Mouse (Mus musculus) forebrain, postnatal 0 days (tissue): ENCODE data around the gene Fkbp7. TPM values are rescaled to one million over a fixed set of nuclear protein-coding genes. Genes with fewer than 3 reads are reported as not detected.
"Not testable (repeated sequence)": the region's sequence is repeated elsewhere in the genome, so short reads cannot be mapped to it uniquely, and the experiment has no call there.

Experiments used
- ATAC-seq: fragments of 200-750 bp; cut with Nextera tagmentation; 2 replicates; pipeline ENCODE4 v1.8.0; 2017; ENCODE audit warnings: mild to moderate bottlenecking, moderate library complexity
- DNase-seq: peaks from one replicate; pipeline ENCODE4 v3.0.0-alpha.2; 2015
- H3K27ac ChIP-seq: fragments of 300-500 bp; sonication (generic); 2 replicates; pipeline ENCODE4 v1.5.1; 2014; ENCODE audit warnings: low read depth, mild to moderate bottlenecking, antibody characterized with exemption, low read length, moderate library complexity, mixed read lengths
- H3K27me3 ChIP-seq: fragments of 300-500 bp; sonication (generic); 2 replicates; pipeline ENCODE4 v1.6.1; 2014; ENCODE audit warnings: mild to moderate bottlenecking, low read length, mixed read lengths; ENCODE audit not compliant: insufficient read depth
- H3K36me3 ChIP-seq: fragments of 300-500 bp; sonication (generic); 2 replicates; pipeline ENCODE4 v1.6.1; 2014; ENCODE audit warnings: mild to moderate bottlenecking, moderate library complexity; ENCODE audit not compliant: insufficient read depth
- H3K4me1 ChIP-seq: fragments of 300-500 bp; sonication (generic); 2 replicates; pipeline ENCODE4 v1.6.1; 2014; ENCODE audit warnings: antibody characterized with exemption; ENCODE audit not compliant: insufficient read depth
- H3K4me2 ChIP-seq: fragments of 300-500 bp; sonication (generic); 2 replicates; pipeline ENCODE4 v1.6.1; 2014; ENCODE audit warnings: low read depth, mild to moderate bottlenecking, moderate library complexity
- H3K4me3 ChIP-seq: fragments of 300-500 bp; sonication (generic); 2 replicates; pipeline ENCODE4 v1.5.1; 2014; ENCODE audit warnings: low read depth, low read length, mixed read lengths
- H3K9ac ChIP-seq: fragments of 300-500 bp; sonication (generic); 2 replicates; pipeline ENCODE4 v1.6.1; 2014; ENCODE audit warnings: mild to moderate bottlenecking
- H3K9me3 ChIP-seq: fragments of 300-500 bp; sonication (generic); 2 replicates; pipeline ENCODE4 v1.6.1; 2016; ENCODE audit warnings: low read length
- CTCF ChIP-seq: sonication (generic); IDR thresholded peaks from 2 replicates; pipeline ENCODE4 v1.5.1; 2016; ENCODE audit warnings: antibody characterized with exemption, control low read depth, low read depth
- WGBS: fragments of 180-500 bp; shearing (Covaris S2); extraction: QIAGEN DNeasy Blood & Tissue Kit; methylation state at CpG from one replicate; pipeline ENCODE4 v1.1.7; 2014; 5-methylcytosine and 5-hydroxymethylcytosine counted together
- polyA plus RNA-seq: library from polyadenylated mRNA; unstranded; fragments of >200 nt; fragmentation: Nextera tagmentation; extraction: Ambion mirVana; gene quantifications from 2 replicates; pipeline ENCODE4 v1.2.1, GENCODE M21; 2015
- total RNA-seq: library from RNA; depleted of rRNA; stranded (reverse); fragments of >200 nt; gene quantifications from 2 replicates; pipeline ENCODE4 v1.2.3, GENCODE M21; 2014; rRNA removed

Gene Fkbp7
- total and polyA plus RNA-seq, 2 experiments from 2014 or later, result 8.6 to 14.7 TPM

DNA sequence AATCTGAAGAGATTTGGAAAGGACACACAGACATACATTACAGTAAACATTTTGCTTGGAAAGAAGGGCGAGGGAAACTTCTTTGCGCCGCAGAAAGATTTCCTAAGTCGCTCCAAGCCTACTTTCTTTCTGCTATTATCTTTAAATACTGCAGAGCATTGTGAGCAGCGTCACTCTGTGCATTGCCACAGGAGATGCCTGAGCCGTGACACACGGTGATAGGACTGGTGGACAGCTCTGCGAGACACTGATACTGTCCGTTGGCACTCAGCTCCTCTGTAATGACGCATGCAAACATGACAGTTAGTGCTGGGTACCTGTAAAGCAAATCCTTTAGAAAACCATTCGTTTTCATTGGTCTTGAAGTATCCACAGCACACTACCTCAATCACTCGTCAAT, 42.6 kb downstream of the Fkbp7 start:
- Histone ChIP-seq H3K4me3 (no peak overlapping the region), H3K9ac (no peak overlapping the region), H3K27me3 (no peaks in the 10 kb centered on the region), H3K36me3 (peaks cover 70% of the 10 kb centered on the region), H3K27ac (no peak overlapping the region), H3K4me1 (no peaks in the 10 kb centered on the region), H3K9me3 (no peaks in the 10 kb centered on the region), H3K4me2 (no peak overlapping the region)
- WGBS, result 96% methylated on average over 12 of the region's 12 CpGs
- ATAC-seq (no peak), DNase-seq (no peak)
- TF ChIP-seq CTCF, result no peak

DNA sequence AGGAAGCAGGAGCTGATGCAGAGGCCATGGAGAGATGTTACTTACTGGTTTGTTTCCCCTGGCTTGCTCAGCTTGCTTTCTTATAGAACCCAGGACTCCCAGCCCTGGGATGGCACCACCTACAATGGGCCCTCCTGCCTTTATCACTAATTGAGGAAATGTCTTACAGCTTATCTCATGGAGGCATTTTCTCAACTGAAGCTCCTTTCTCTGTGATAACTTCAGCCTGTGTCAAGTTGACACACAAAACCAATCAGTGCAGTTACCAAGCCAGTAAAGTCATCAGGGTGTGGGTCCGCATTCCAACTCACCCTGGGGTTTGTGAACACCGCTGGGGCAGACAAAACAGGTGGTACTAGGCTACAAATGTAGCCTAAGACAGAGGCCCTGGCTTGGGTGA, 50.6 kb downstream of the Fkbp7 start:
- not testable (repeated sequence) for H3K4me1 ChIP-seq, H3K9me3 ChIP-seq, DNase-seq, H3K27me3 ChIP-seq, H3K4me3 ChIP-seq, H3K27ac ChIP-seq, H3K9ac ChIP-seq, ATAC-seq, H3K4me2 ChIP-seq
- 98% methylated on average over 2 of the region's 2 CpGs for WGBS
- H3K36me3 ChIP-seq, result peaks cover 25% of the 10 kb centered on the region

GRCm38 (mm10) chr2:76621724-76622123, 51.2 kb downstream of the Fkbp7 start:
- ATAC-seq, result no peak
- Histone ChIP-seq H3K9ac (no peak overlapping the region), H3K4me1 (no peaks in the 10 kb centered on the region), H3K27ac (no peak overlapping the region), H3K27me3 (no peaks in the 10 kb centered on the region), H3K4me3 (no peak overlapping the region), H3K4me2 (no peak overlapping the region), H3K36me3 (peaks cover 25% of the 10 kb centered on the region; the same call in 1 of the 2 replicates), H3K9me3 (no peaks in the 10 kb centered on the region)
- no peak for DNase-seq
- WGBS, result 91% methylated on average over 1 of the region's 1 CpGs
- TF ChIP-seq CTCF, result no peak

GRCm38 (mm10) chr2:76620188-76620587, 52.7 kb downstream of the Fkbp7 start:
- DNase-seq, result no peak
- Histone ChIP-seq H3K4me3 (no peak overlapping the region), H3K4me2 (no peak overlapping the region), H3K27ac (no peak overlapping the region), H3K27me3 (no peaks in the 10 kb centered on the region), H3K4me1 (no peaks in the 10 kb centered on the region), H3K36me3 (peaks cover 16% of the 10 kb centered on the region; the same call in 1 of the 2 replicates), H3K9ac (no peak overlapping the region), H3K9me3 (no peaks in the 10 kb centered on the region)
- no peak for ATAC-seq
- WGBS, result 94% methylated on average over 5 of the region's 5 CpGs
- TF ChIP-seq CTCF, result no peak

GRCm38 (mm10) chr2:76618078-76618477, 54.8 kb downstream of the Fkbp7 start:
- DNase-seq, result peak; percentile 83

More at GRCm38 (mm10) chr2:76618078-76618477, 54.8 kb downstream of the Fkbp7 start:
- Histone ChIP-seq H3K4me3 (no peak overlapping the region), H3K9ac (no peak overlapping the region), H3K4me1 (no peaks in the 10 kb centered on the region), H3K9me3 (no peaks in the 10 kb centered on the region), H3K27ac (no peak overlapping the region), H3K27me3 (no peaks in the 10 kb centered on the region), H3K4me2 (no peak overlapping the region), H3K36me3 (peaks cover 10% of the 10 kb centered on the region; the same call in 1 of the 2 replicates)
- WGBS, result 18% methylated on average over 1 of the region's 1 CpGs
- peak; percentile 73 for ATAC-seq
- peak; percentile 87 for TF ChIP-seq CTCF

Other genes starting within 250 kb of the Fkbp7 start
- 113 and 123 TPM in 2 replicates for gene Prkra, start 25.1 kb downstream of the Fkbp7 start, total RNA-seq
- gene Prkra, start 25.1 kb downstream of the Fkbp7 start, polyA plus RNA-seq, result 97.5 and 101 TPM in 2 replicates
- 0.23 TPM in 1 of 2 replicates, not detected in the other for gene Pjvk, start 24.6 kb downstream of the Fkbp7 start, total RNA-seq
- gene Pjvk, start 24.6 kb downstream of the Fkbp7 start, polyA plus RNA-seq, result 0.33 and 0.62 TPM in 2 replicates
- 19.7 and 21.6 TPM in 2 replicates for gene Plekha3, start 2.2 kb upstream of the Fkbp7 start, total RNA-seq
- 6.4 and 9.1 TPM in 2 replicates for gene Plekha3, start 2.2 kb upstream of the Fkbp7 start, polyA plus RNA-seq